Mouse (Mus musculus) liver, postnatal 0 days (tissue): ENCODE measurements around the gene Abl1. TPM values are rescaled to one million over a fixed set of nuclear protein-coding genes. Genes with fewer than 3 reads are reported as not detected.
A peak's percentile ranks its signal among the peaks of the same experiment; 100 is the strongest.
"Not testable (repeated sequence)": the region's sequence is repeated elsewhere in the genome, so short reads cannot be mapped to it uniquely, and the experiment has no call there.

Experiments
- ATAC-seq: fragments of 200-750 bp; cut with Nextera tagmentation; 2 replicates; pipeline ENCODE4 v1.8.0; 2017; ENCODE audit warnings: mild to moderate bottlenecking, moderate library complexity
- DNase-seq: peaks from one replicate; pipeline ENCODE4 v3.0.0-alpha.2; 2016
- H3K27ac ChIP-seq: fragments of 300-500 bp; sonication (generic); 2 replicates; pipeline ENCODE4 v1.5.1; 2014; ENCODE audit warnings: antibody characterized with exemption, moderate library complexity, mild to moderate bottlenecking, low read depth
- H3K27me3 ChIP-seq: fragments of 300-500 bp; sonication (generic); 2 replicates; pipeline ENCODE4 v1.6.1; 2014; ENCODE audit warnings: low read length, control low read depth, mixed read lengths; ENCODE audit not compliant: insufficient read depth
- H3K36me3 ChIP-seq: fragments of 300-500 bp; sonication (generic); replicated peaks from 2 replicates; pipeline ENCODE4 v1.6.1; 2014; ENCODE audit warnings: mild to moderate bottlenecking, control low read depth, low read length, moderate library complexity, mixed read lengths; ENCODE audit not compliant: insufficient read depth
- H3K4me1 ChIP-seq: fragments of 300-500 bp; sonication (generic); 2 replicates; pipeline ENCODE4 v1.6.1; 2014; ENCODE audit warnings: antibody characterized with exemption, mild to moderate bottlenecking, control low read depth; ENCODE audit not compliant: insufficient read depth
- H3K4me2 ChIP-seq: fragments of 300-500 bp; sonication (generic); 2 replicates; pipeline ENCODE4 v1.6.1; 2014; ENCODE audit warnings: low read depth, mild to moderate bottlenecking, low read length, moderate library complexity, mixed read lengths
- H3K4me3 ChIP-seq: fragments of 300-500 bp; sonication (generic); 2 replicates; pipeline ENCODE4 v1.5.1; 2014; ENCODE audit warnings: low read depth, low read length
- H3K9ac ChIP-seq: fragments of 300-500 bp; sonication (generic); replicated peaks from 2 replicates; pipeline ENCODE4 v1.6.1; 2014; ENCODE audit warnings: mild to moderate bottlenecking, moderate library complexity
- H3K9me3 ChIP-seq: fragments of 300-500 bp; sonication (generic); 2 replicates; pipeline ENCODE4 v1.6.1; 2016; ENCODE audit warnings: mild to moderate bottlenecking, control low read depth, low read length, mixed read lengths
- CTCF ChIP-seq: sonication (generic); IDR thresholded peaks from 2 replicates; pipeline ENCODE4 v1.5.1; 2016; ENCODE audit warnings: antibody characterized with exemption, low read depth
- EP300 ChIP-seq: IDR thresholded peaks from 2 replicates; pipeline ENCODE4 v1.6.1; 2016; ENCODE audit warnings: antibody characterized with exemption, low read depth, mild to moderate bottlenecking
- WGBS: fragments of 180-500 bp; shearing (Covaris S2); extraction: QIAGEN DNeasy Blood & Tissue Kit; methylation state at CpG from one replicate; pipeline ENCODE4 v1.1.7; 2014; ENCODE audit not compliant: insufficient replicate concordance; 5-methylcytosine and 5-hydroxymethylcytosine counted together
- polyA plus RNA-seq: library from polyadenylated mRNA; unstranded; fragments of >200 nt; fragmentation: Nextera tagmentation; extraction: Ambion mirVana; gene quantifications from 2 replicates; pipeline ENCODE4 v1.2.1, GENCODE M21; 2015

Abl1 gene
- polyA plus RNA-seq, 1 experiment from 2014 or later, result 4.1 TPM

GRCm38 (mm10) chr2:31662939-31663803 lies 25.0 kb upstream of the Abl1 start:
- no peak overlapping the region for H3K4me3 ChIP-seq
- no peak for DNase-seq
- H3K36me3 ChIP-seq, result no peaks in the 10 kb centered on the region
- no peak for ATAC-seq
- no peaks in the 10 kb centered on the region for H3K4me1 ChIP-seq
- 51% methylated on average over 8 of the region's 8 CpGs for WGBS
- H3K27me3 ChIP-seq, result 0 out of 2 replicates have a peak, but pooled peaks cover 3% of the 10 kb centered on the region
- H3K27ac ChIP-seq, result no peak overlapping the region
- no peak for TF ChIP-seq CTCF
- no peak for TF ChIP-seq EP300
- H3K9ac ChIP-seq, result no peak overlapping the region
- no peaks in the 10 kb centered on the region for H3K9me3 ChIP-seq
- no peak overlapping the region for H3K4me2 ChIP-seq

GRCm38 (mm10) chr2:31663804-31664180 lies 24.4 kb upstream of the Abl1 start:
- H3K36me3 ChIP-seq, result no peaks in the 10 kb centered on the region
- no peaks in the 10 kb centered on the region for H3K4me1 ChIP-seq
- TF ChIP-seq EP300 (no peak), CTCF (no peak)
- H3K27ac ChIP-seq, result no peak overlapping the region
- no peaks in the 10 kb centered on the region for H3K9me3 ChIP-seq
- H3K4me3 ChIP-seq, result no peak overlapping the region
- ATAC-seq (no peak), DNase-seq (no peak)
- H3K4me2 ChIP-seq, result no peak overlapping the region
- 60% methylated on average over 1 of the region's 1 CpGs for WGBS
- H3K27me3 ChIP-seq, result 0 out of 2 replicates have a peak, but pooled peaks cover 3% of the 10 kb centered on the region
- no peak overlapping the region for H3K9ac ChIP-seq

DNA sequence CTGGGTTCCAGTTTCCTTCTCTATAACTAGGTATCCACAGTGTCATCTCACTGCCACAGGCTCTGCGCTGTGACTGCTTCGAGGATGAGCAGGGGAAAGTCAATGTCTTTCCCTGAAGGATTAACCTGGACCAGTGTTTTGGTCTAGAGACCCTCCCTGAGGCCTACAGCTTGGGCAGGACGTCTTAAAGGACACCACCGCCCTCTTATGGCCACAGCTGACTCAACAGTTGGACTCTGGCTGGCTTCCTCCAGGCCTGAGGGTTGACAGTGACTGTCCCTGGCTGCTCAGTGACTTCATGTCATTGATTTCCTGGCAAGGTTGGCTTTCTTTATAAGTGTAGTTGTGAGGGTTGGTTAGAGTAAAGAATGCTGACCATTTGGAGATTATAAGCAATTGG lies 20.8 kb upstream of the Abl1 start:
- no peak overlapping the region for H3K4me2 ChIP-seq
- 0 out of 2 replicates have a peak, but pooled peaks cover under 1% of the 10 kb centered on the region for H3K36me3 ChIP-seq
- no peaks in the 10 kb centered on the region for H3K27me3 ChIP-seq
- WGBS, result 35% methylated on average over 4 of the region's 4 CpGs
- H3K4me1 ChIP-seq, result peaks cover 9% of the 10 kb centered on the region; the same call in 1 of the 2 replicates
- H3K4me3 ChIP-seq, result no peak overlapping the region
- DNase-seq, result peak; percentile 47
- TF ChIP-seq EP300 (no peak), CTCF (peak; percentile 72)
- no peak overlapping the region for H3K27ac ChIP-seq
- no peak overlapping the region for H3K9ac ChIP-seq
- no peaks in the 10 kb centered on the region for H3K9me3 ChIP-seq
- ATAC-seq, result no peak

DNA sequence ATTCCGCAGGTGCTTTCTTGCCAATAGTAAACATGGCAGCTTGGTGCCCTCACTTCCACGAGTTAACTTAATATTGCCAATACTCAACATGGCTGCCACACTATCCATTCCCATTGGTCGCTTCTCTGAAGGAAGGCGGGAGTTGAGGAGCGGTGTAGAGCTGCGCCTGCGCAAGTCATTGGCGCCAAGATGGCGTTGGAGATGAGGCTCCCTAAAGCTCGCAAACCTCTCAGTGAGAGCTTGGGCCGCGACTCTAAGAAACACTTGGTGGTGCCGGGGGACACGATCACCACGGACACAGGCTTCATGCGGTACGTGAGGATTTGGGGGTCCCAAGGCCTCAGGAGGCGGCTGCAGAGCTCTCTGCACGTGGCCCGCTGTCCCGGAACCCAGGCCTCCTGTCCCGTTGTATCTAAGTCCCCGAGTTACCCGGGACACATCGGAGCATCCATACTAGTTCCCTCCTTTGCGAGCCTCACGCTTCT lies 17.6 kb upstream of the Abl1 start, which contains the start of gene Exosc2:
Gene Exosc2, plus strand, starts transcription at position 165 of the 485 bp plus-strand sequence.
- Histone ChIP-seq H3K9me3 (no peaks in the 10 kb centered on the region), H3K4me1 (peaks cover 9% of the 10 kb centered on the region; the same call in 1 of the 2 replicates), H3K27me3 (no peaks in the 10 kb centered on the region), H3K27ac (peak within 1 kb of the TSS; percentile 56), H3K9ac (peak within 1 kb of the TSS; percentile 74), H3K36me3 (peaks cover 23% of the 10 kb centered on the region), H3K4me3 (peak within 1 kb of the TSS; percentile 71), H3K4me2 (peak within 1 kb of the TSS; percentile 79)
- TF ChIP-seq CTCF (no peak), EP300 (no peak)
- ATAC-seq (peak; percentile 99), DNase-seq (peak; percentile 89)
- WGBS, result 2% methylated on average over 27 of the region's 27 CpGs

DNA sequence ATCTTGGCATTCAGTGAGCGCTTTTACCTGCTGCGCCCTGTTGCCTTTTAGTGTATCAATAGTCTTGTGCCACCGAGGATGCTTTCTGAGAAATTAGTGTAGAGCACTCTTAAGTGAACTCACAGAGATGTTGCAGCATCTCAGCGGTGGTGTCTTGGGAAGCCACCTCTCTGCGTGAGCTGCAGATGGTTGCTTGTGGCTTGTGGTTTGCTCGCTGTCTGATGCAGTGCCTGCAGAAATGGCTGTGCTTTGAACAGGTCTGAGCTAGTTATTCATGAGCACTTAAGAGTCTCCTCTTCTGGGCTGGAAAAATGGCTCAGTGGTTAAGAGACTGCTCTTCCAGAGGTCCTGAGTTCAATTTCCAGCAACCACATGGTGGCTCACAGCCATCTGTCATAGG lies 9.5 kb upstream of the Abl1 start:
- WGBS, result 82% methylated on average over 6 of the region's 6 CpGs
- no peak overlapping the region for H3K9ac ChIP-seq
- H3K27ac ChIP-seq, result no peak overlapping the region
- H3K4me3 ChIP-seq, result no peak overlapping the region
- H3K36me3 ChIP-seq, result peaks cover 54% of the 10 kb centered on the region
- no peak overlapping the region for H3K4me2 ChIP-seq
- DNase-seq (no peak), ATAC-seq (no peak)
- H3K9me3 ChIP-seq, result no peaks in the 10 kb centered on the region
- no peaks in the 10 kb centered on the region for H3K4me1 ChIP-seq
- no peaks in the 10 kb centered on the region for H3K27me3 ChIP-seq
- TF ChIP-seq CTCF, result no peak

- H3K4me3 ChIP-seq, H3K4me2 ChIP-seq, DNase-seq, ATAC-seq, H3K9ac ChIP-seq, H3K9me3 ChIP-seq, H3K27ac ChIP-seq, H3K4me1 ChIP-seq, H3K27me3 ChIP-seq: not testable (repeated sequence)
- H3K36me3 ChIP-seq, result peaks cover 31% of the 10 kb centered on the region
- 78% methylated on average over 15 of the region's 15 CpGs for WGBS
- 0 out of 2 replicates have a peak, but pooled peaks have one; percentile 20 for TF ChIP-seq CTCF
These were observed 7.0 kb upstream of the Abl1 start for GRCm38 (mm10) chr2:31681051-31681707.
